Mouse (Mus musculus) forebrain, embryonic 11.5 days (tissue): ENCODE measurements at regions not wholly inside any gene's neighbourhood (a gene's known extent, or its start where the extent isn't known, plus 50 kb on each side); places are given as distances from the start of the nearest gene placed in this dataset.

Experiments
- ATAC-seq: fragments of 200-750 bp; cut with Nextera tagmentation; replicated peaks from 2 replicates; pipeline ENCODE4 v1.8.0; 2017; ENCODE audit warnings: moderate TSS enrichment; ENCODE audit not compliant: low FRiP score
- DNase-seq: peaks from one replicate; pipeline ENCODE4 v3.0.0-alpha.2; 2017; ENCODE audit warnings: low spot score
- H3K27ac ChIP-seq: fragments of 300-500 bp; sonication (generic); 2 replicates; pipeline ENCODE4 v1.5.1; 2014; ENCODE audit warnings: low read depth, low read length
- H3K27me3 ChIP-seq: fragments of 300-500 bp; sonication (generic); 2 replicates; pipeline ENCODE4 v1.6.1; 2014; ENCODE audit warnings: mild to moderate bottlenecking, low read length, mixed read lengths; ENCODE audit not compliant: control insufficient read depth, insufficient read depth
- H3K36me3 ChIP-seq: fragments of 300-500 bp; sonication (generic); 2 replicates; pipeline ENCODE4 v1.6.1; 2014; ENCODE audit warnings: mild to moderate bottlenecking, low read length, moderate library complexity, mixed read lengths; ENCODE audit not compliant: control insufficient read depth, insufficient read depth
- H3K4me1 ChIP-seq: fragments of 300-500 bp; sonication (generic); replicated peaks from 2 replicates; pipeline ENCODE4 v1.6.1; 2014; ENCODE audit warnings: low read length, mixed read lengths; ENCODE audit not compliant: control insufficient read depth, insufficient read depth
- H3K4me2 ChIP-seq: fragments of 300-500 bp; sonication (generic); 2 replicates; pipeline ENCODE4 v1.6.1; 2014; ENCODE audit warnings: low read depth, mild to moderate bottlenecking, low read length, moderate library complexity, mixed read lengths; ENCODE audit not compliant: severe bottlenecking
- H3K4me3 ChIP-seq: fragments of 300-500 bp; sonication (generic); 2 replicates; pipeline ENCODE4 v1.5.1; 2014; ENCODE audit warnings: low read depth, low read length
- H3K9ac ChIP-seq: fragments of 300-500 bp; sonication (generic); 2 replicates; pipeline ENCODE4 v1.6.1; 2014; ENCODE audit warnings: low read length
- H3K9me3 ChIP-seq: fragments of 300-500 bp; sonication (generic); 2 replicates; pipeline ENCODE4 v1.6.1; 2016; ENCODE audit warnings: low read length, mixed read lengths; ENCODE audit not compliant: control insufficient read depth
- WGBS: fragments of 180-500 bp; shearing (Covaris S2); extraction: QIAGEN DNeasy Blood & Tissue Kit; methylation state at CpG from one replicate; pipeline ENCODE4 v1.1.7; 2014; 5-methylcytosine and 5-hydroxymethylcytosine counted together

GRCm38 (mm10) chr12:106128944-106129724 is 119.1 kb downstream of the Vrk1 start:
- H3K9ac ChIP-seq: no peak overlapping the region
- H3K36me3 ChIP-seq: no peaks in the 10 kb centered on the region
- H3K27me3 ChIP-seq: no peaks in the 10 kb centered on the region
- no peak for DNase-seq
- WGBS: 94% methylated on average over 23 of the region's 23 CpGs
- no peak overlapping the region for H3K27ac ChIP-seq
- H3K9me3 ChIP-seq: no peaks in the 10 kb centered on the region; the same call in 1 of the 2 replicates
- no peak overlapping the region for H3K4me2 ChIP-seq
- ATAC-seq: no peak
- H3K4me3 ChIP-seq: no peak overlapping the region
- no peaks in the 10 kb centered on the region for H3K4me1 ChIP-seq

GRCm38 (mm10) chr12:106130071-106130676 is 120.1 kb downstream of the Vrk1 start:
- no peaks in the 10 kb centered on the region for H3K4me1 ChIP-seq
- ATAC-seq (no peak), DNase-seq (no peak)
- no peak overlapping the region for H3K9ac ChIP-seq
- H3K4me2 ChIP-seq: no peak overlapping the region
- no peak overlapping the region for H3K27ac ChIP-seq
- no peaks in the 10 kb centered on the region; the same call in 1 of the 2 replicates for H3K9me3 ChIP-seq
- no peaks in the 10 kb centered on the region for H3K27me3 ChIP-seq
- no peaks in the 10 kb centered on the region for H3K36me3 ChIP-seq
- no peak overlapping the region for H3K4me3 ChIP-seq
- WGBS: 88% methylated on average over 11 of the region's 11 CpGs

GRCm38 (mm10) chr12:106132715-106133114 is 122.7 kb downstream of the Vrk1 start:
- DNase-seq (no peak), ATAC-seq (no peak)
- Histone ChIP-seq H3K9me3 (no peaks in the 10 kb centered on the region), H3K4me3 (no peak overlapping the region), H3K4me1 (no peaks in the 10 kb centered on the region), H3K4me2 (no peak overlapping the region), H3K9ac (no peak overlapping the region), H3K27me3 (no peaks in the 10 kb centered on the region), H3K36me3 (no peaks in the 10 kb centered on the region), H3K27ac (no peak overlapping the region)
- 91% methylated on average over 8 of the region's 8 CpGs for WGBS

- ATAC-seq: no peak
- Histone ChIP-seq H3K9ac (no peak overlapping the region), H3K9me3 (no peaks in the 10 kb centered on the region), H3K4me3 (no peak overlapping the region), H3K4me2 (no peak overlapping the region), H3K27ac (no peak overlapping the region), H3K36me3 (no peaks in the 10 kb centered on the region), H3K4me1 (no peaks in the 10 kb centered on the region), H3K27me3 (no peaks in the 10 kb centered on the region)
- 92% methylated on average over 15 of the region's 15 CpGs for WGBS
- no peak for DNase-seq
These were observed 128.4 kb downstream of the Vrk1 start for GRCm38 (mm10) chr12:106138466-106138865.

GRCm38 (mm10) chr12:106139491-106139890 is 129.5 kb downstream of the Vrk1 start:
- Histone ChIP-seq H3K36me3 (no peaks in the 10 kb centered on the region), H3K9me3 (no peaks in the 10 kb centered on the region), H3K27ac (no peak overlapping the region), H3K9ac (no peak overlapping the region), H3K4me3 (no peak overlapping the region), H3K4me1 (no peaks in the 10 kb centered on the region), H3K27me3 (no peaks in the 10 kb centered on the region), H3K4me2 (no peak overlapping the region)
- 86% methylated on average over 11 of the region's 11 CpGs for WGBS
- ATAC-seq (no peak), DNase-seq (no peak)

GRCm38 (mm10) chr12:106139927-106140326 is 129.9 kb downstream of the Vrk1 start:
- ATAC-seq (no peak), DNase-seq (no peak)
- Histone ChIP-seq H3K27ac (no peak overlapping the region), H3K4me3 (no peak overlapping the region), H3K9me3 (no peaks in the 10 kb centered on the region), H3K9ac (no peak overlapping the region), H3K4me2 (no peak overlapping the region), H3K27me3 (no peaks in the 10 kb centered on the region), H3K4me1 (no peaks in the 10 kb centered on the region), H3K36me3 (no peaks in the 10 kb centered on the region)
- WGBS: 66% methylated on average over 5 of the region's 5 CpGs

- DNase-seq: no peak
- no peak for ATAC-seq
- Histone ChIP-seq H3K27ac (no peak overlapping the region), H3K4me1 (no peaks in the 10 kb centered on the region), H3K9me3 (no peaks in the 10 kb centered on the region), H3K27me3 (no peaks in the 10 kb centered on the region), H3K4me2 (no peak overlapping the region), H3K4me3 (no peak overlapping the region), H3K9ac (no peak overlapping the region), H3K36me3 (no peaks in the 10 kb centered on the region)
- WGBS: 82% methylated on average over 8 of the region's 8 CpGs
These were observed 130.6 kb downstream of the Vrk1 start for GRCm38 (mm10) chr12:106140671-106141070.

- H3K36me3 ChIP-seq: no peaks in the 10 kb centered on the region
- no peaks in the 10 kb centered on the region for H3K4me1 ChIP-seq
- H3K4me3 ChIP-seq: no peak overlapping the region
- H3K4me2 ChIP-seq: no peak overlapping the region
- no peak overlapping the region for H3K9ac ChIP-seq
- no peaks in the 10 kb centered on the region for H3K9me3 ChIP-seq
- no peak overlapping the region for H3K27ac ChIP-seq
- no peaks in the 10 kb centered on the region for H3K27me3 ChIP-seq
- ATAC-seq (no peak), DNase-seq (no peak)
- WGBS: 72% methylated on average over 3 of the region's 3 CpGs
These were observed 133.5 kb downstream of the Vrk1 start for GRCm38 (mm10) chr12:106143548-106143947.

- H3K4me1 ChIP-seq: no peaks in the 10 kb centered on the region
- 87% methylated on average over 6 of the region's 6 CpGs for WGBS
These were observed 146.8 kb downstream of the Vrk1 start for GRCm38 (mm10) chr12:106156837-106157236.

More at GRCm38 (mm10) chr12:106156837-106157236, 146.8 kb downstream of the Vrk1 start:
- Histone ChIP-seq H3K27me3 (no peaks in the 10 kb centered on the region), H3K9ac (no peak overlapping the region), H3K9me3 (no peaks in the 10 kb centered on the region), H3K4me2 (no peak overlapping the region), H3K27ac (no peak overlapping the region), H3K36me3 (no peaks in the 10 kb centered on the region), H3K4me3 (no peak overlapping the region)
- DNase-seq (no peak), ATAC-seq (no peak)
